Mouse (Mus musculus): ENCODE measurements around the gene Iqcf5. TPM values are rescaled to one million over a fixed set of nuclear protein-coding genes. Genes with fewer than 3 reads are reported as not detected.
"Not testable (repeated sequence)": the region's sequence is repeated elsewhere in the genome, so short reads cannot be mapped to it uniquely, and the experiment has no call there.

The Iqcf5 gene
- polyA plus RNA-seq, 1 experiment from 2014 or later, result not detected

GRCm38 (mm10) chr9:106483136-106483535 is 31.2 kb upstream of the Iqcf5 start:
- Histone ChIP-seq H3K27ac (no peak overlapping the region), H3K27me3 (no peaks in the 10 kb centered on the region), H3K9ac (no peak overlapping the region), H3K4me3 (no peak overlapping the region), H3K4me1 (peaks cover 7% of the 10 kb centered on the region), H3K4me2 (no peak overlapping the region), H3K36me3 (peaks cover 35% of the 10 kb centered on the region), H3K9me3 (no peaks in the 10 kb centered on the region)
- WGBS, result 92% methylated on average over 10 of the region's 10 CpGs
- no peak for ATAC-seq (ENCODE audit: borderline replicate concordance, extremely low read depth, low FRiP score, low TSS enrichment)

- no peak for ATAC-seq (ENCODE audit: borderline replicate concordance, extremely low read depth, low FRiP score, low TSS enrichment)
- no peaks in the 10 kb centered on the region for H3K9me3 ChIP-seq
- no peak overlapping the region for H3K4me2 ChIP-seq
- 84% methylated on average over 17 of the region's 17 CpGs for WGBS
- peaks cover 35% of the 10 kb centered on the region for H3K36me3 ChIP-seq
- H3K27me3 ChIP-seq, result no peaks in the 10 kb centered on the region
- peaks cover 2% of the 10 kb centered on the region for H3K4me1 ChIP-seq
- no peak overlapping the region for H3K9ac ChIP-seq
- H3K4me3 ChIP-seq, result no peak overlapping the region
- H3K27ac ChIP-seq, result no peak overlapping the region
Observed at GRCm38 (mm10) chr9:106483606-106484005, 30.8 kb upstream of the Iqcf5 start.

- no peak overlapping the region for H3K4me3 ChIP-seq
- no peaks in the 10 kb centered on the region for H3K4me1 ChIP-seq
- peaks cover 35% of the 10 kb centered on the region for H3K36me3 ChIP-seq
- H3K9ac ChIP-seq, result no peak overlapping the region
- H3K27ac ChIP-seq, result no peak overlapping the region
- no peaks in the 10 kb centered on the region for H3K27me3 ChIP-seq
- 89% methylated on average over 10 of the region's 10 CpGs for WGBS
- H3K4me2 ChIP-seq, result no peak overlapping the region
- ATAC-seq (ENCODE audit: borderline replicate concordance, extremely low read depth, low FRiP score, low TSS enrichment), result no peak; the same call in 1 of the 2 replicates
- H3K9me3 ChIP-seq, result no peaks in the 10 kb centered on the region
Observed at GRCm38 (mm10) chr9:106485076-106485475, 29.3 kb upstream of the Iqcf5 start.

GRCm38 (mm10) chr9:106487602-106488001 is 26.8 kb upstream of the Iqcf5 start:
- WGBS, result 81% methylated on average over 6 of the region's 6 CpGs
- peaks cover 26% of the 10 kb centered on the region for H3K36me3 ChIP-seq
- not testable (repeated sequence) for H3K4me1 ChIP-seq; H3K4me2 ChIP-seq; H3K9me3 ChIP-seq; H3K4me3 ChIP-seq; ATAC-seq (ENCODE audit: borderline replicate concordance, extremely low read depth, low FRiP score, low TSS enrichment); H3K27me3 ChIP-seq; H3K27ac ChIP-seq; H3K9ac ChIP-seq

GRCm38 (mm10) chr9:106499667-106500066 is 14.7 kb upstream of the Iqcf5 start, which contains the start of gene Iqcf1:
TSS of gene Iqcf1 (plus strand) at chr9:106499967.
- H3K27me3 ChIP-seq, result no peaks in the 10 kb centered on the region
- no peaks in the 10 kb centered on the region for H3K4me1 ChIP-seq
- no peak within 1 kb of the TSS for H3K27ac ChIP-seq
- H3K36me3 ChIP-seq, result no peaks in the 10 kb centered on the region
- no peaks in the 10 kb centered on the region for H3K9me3 ChIP-seq
- H3K9ac ChIP-seq, result no peak within 1 kb of the TSS
- no peak within 1 kb of the TSS for H3K4me3 ChIP-seq
- ATAC-seq (ENCODE audit: borderline replicate concordance, extremely low read depth, low FRiP score, low TSS enrichment), result no peak
- 93% methylated on average over 6 of the region's 6 CpGs for WGBS
- H3K4me2 ChIP-seq, result no peak within 1 kb of the TSS

GRCm38 (mm10) chr9:106501846-106502245 is 12.5 kb upstream of the Iqcf5 start:
- no peaks in the 10 kb centered on the region for H3K9me3 ChIP-seq
- no peak overlapping the region for H3K9ac ChIP-seq
- H3K27ac ChIP-seq, result no peak overlapping the region
- no peak overlapping the region for H3K4me2 ChIP-seq
- no peaks in the 10 kb centered on the region for H3K4me1 ChIP-seq
- no peaks in the 10 kb centered on the region for H3K36me3 ChIP-seq
- no peak for ATAC-seq (ENCODE audit: borderline replicate concordance, extremely low read depth, low FRiP score, low TSS enrichment)
- H3K27me3 ChIP-seq, result no peaks in the 10 kb centered on the region
- H3K4me3 ChIP-seq, result no peak overlapping the region
- 82% methylated on average over 22 of the region's 22 CpGs for WGBS

- Histone ChIP-seq H3K27ac (no peak overlapping the region), H3K4me3 (no peak overlapping the region), H3K9me3 (no peaks in the 10 kb centered on the region), H3K4me2 (no peak overlapping the region), H3K36me3 (no peaks in the 10 kb centered on the region), H3K27me3 (no peaks in the 10 kb centered on the region), H3K9ac (no peak overlapping the region), H3K4me1 (no peaks in the 10 kb centered on the region)
- WGBS, result 77% methylated on average over 6 of the region's 6 CpGs
- ATAC-seq (ENCODE audit: borderline replicate concordance, extremely low read depth, low FRiP score, low TSS enrichment), result no peak
Observed at GRCm38 (mm10) chr9:106504246-106504645, 10.1 kb upstream of the Iqcf5 start.

GRCm38 (mm10) chr9:106509356-106509755 is 5.0 kb upstream of the Iqcf5 start:
- H3K9ac ChIP-seq, result no peak overlapping the region
- no peaks in the 10 kb centered on the region for H3K27me3 ChIP-seq
- WGBS, result 84% methylated on average over 10 of the region's 10 CpGs
- H3K4me3 ChIP-seq, result no peak overlapping the region
- H3K4me1 ChIP-seq, result 0 out of 2 replicates have a peak, but pooled peaks cover 6% of the 10 kb centered on the region
- H3K27ac ChIP-seq, result no peak overlapping the region
- no peak for ATAC-seq (ENCODE audit: borderline replicate concordance, extremely low read depth, low FRiP score, low TSS enrichment)
- no peaks in the 10 kb centered on the region for H3K9me3 ChIP-seq
- no peaks in the 10 kb centered on the region for H3K36me3 ChIP-seq
- H3K4me2 ChIP-seq, result no peak overlapping the region

- Histone ChIP-seq H3K27me3 (no peaks in the 10 kb centered on the region), H3K4me3 (no peak overlapping the region), H3K36me3 (no peaks in the 10 kb centered on the region), H3K27ac (no peak overlapping the region), H3K4me2 (no peak overlapping the region), H3K9me3 (no peaks in the 10 kb centered on the region), H3K4me1 (0 out of 2 replicates have a peak, but pooled peaks cover 6% of the 10 kb centered on the region), H3K9ac (no peak overlapping the region)
- no peak for ATAC-seq (ENCODE audit: borderline replicate concordance, extremely low read depth, low FRiP score, low TSS enrichment)
- WGBS, result 35% methylated on average over 13 of the region's 13 CpGs
Observed at GRCm38 (mm10) chr9:106512729-106513450, 1.5 kb upstream of the Iqcf5 start.

- Histone ChIP-seq H3K9ac (no peak overlapping the region), H3K27me3 (no peaks in the 10 kb centered on the region), H3K4me1 (0 out of 2 replicates have a peak, but pooled peaks cover 6% of the 10 kb centered on the region), H3K4me3 (no peak overlapping the region), H3K9me3 (no peaks in the 10 kb centered on the region), H3K27ac (no peak overlapping the region), H3K4me2 (no peak overlapping the region), H3K36me3 (no peaks in the 10 kb centered on the region)
- WGBS, result 75% methylated on average over 6 of the region's 6 CpGs
- ATAC-seq (ENCODE audit: borderline replicate concordance, extremely low read depth, low FRiP score, low TSS enrichment), result no peak
Observed at GRCm38 (mm10) chr9:106513566-106513965, 807 bp upstream of the Iqcf5 start.

- Histone ChIP-seq H3K4me2 (no peak overlapping the region), H3K9me3 (no peaks in the 10 kb centered on the region), H3K4me3 (no peak overlapping the region), H3K9ac (no peak overlapping the region), H3K36me3 (no peaks in the 10 kb centered on the region), H3K27ac (no peak overlapping the region), H3K4me1 (no peaks in the 10 kb centered on the region), H3K27me3 (no peaks in the 10 kb centered on the region)
- no peak for ATAC-seq (ENCODE audit: borderline replicate concordance, extremely low read depth, low FRiP score, low TSS enrichment)
- 53% methylated on average over 2 of the region's 2 CpGs for WGBS
Observed at GRCm38 (mm10) chr9:106519433-106519832, 5.1 kb downstream of the Iqcf5 start.

- WGBS, result 47% methylated on average over 8 of the region's 8 CpGs
Observed at GRCm38 (mm10) chr9:106519909-106520308, 5.5 kb downstream of the Iqcf5 start.

More at GRCm38 (mm10) chr9:106519909-106520308, 5.5 kb downstream of the Iqcf5 start:
- H3K9me3 ChIP-seq, result no peaks in the 10 kb centered on the region
- H3K9ac ChIP-seq, result no peak overlapping the region
- no peaks in the 10 kb centered on the region for H3K36me3 ChIP-seq
- H3K27me3 ChIP-seq, result no peaks in the 10 kb centered on the region
- H3K4me3 ChIP-seq, result no peak overlapping the region
- no peak overlapping the region for H3K27ac ChIP-seq
- H3K4me1 ChIP-seq, result no peaks in the 10 kb centered on the region
- ATAC-seq (ENCODE audit: borderline replicate concordance, extremely low read depth, low FRiP score, low TSS enrichment), result no peak
- no peak overlapping the region for H3K4me2 ChIP-seq
